Mouse (Mus musculus) mouse embryonic stem cell (cell line): ENCODE results near the gene Rnh1.

Experiments used
- in situ Hi-C, 2 experiments: fragments of 300-500 bp; cut with MboI; formaldehyde crosslinking; loops; 1 replicate in 1 of 2; 3 replicates in 1 of 2; pipeline ENCODE4 v1.14.3; 2019 to 2020; ENCODE audit warnings: low sequenced_read_pairs in 2 of 2, low pct_unique_long_range_greater_than_20kb in 1 of 2, mixed read lengths in 1 of 2; ENCODE audit not compliant: unreplicated experiment in 1 of 2

The Rnh1 gene

DNA sequence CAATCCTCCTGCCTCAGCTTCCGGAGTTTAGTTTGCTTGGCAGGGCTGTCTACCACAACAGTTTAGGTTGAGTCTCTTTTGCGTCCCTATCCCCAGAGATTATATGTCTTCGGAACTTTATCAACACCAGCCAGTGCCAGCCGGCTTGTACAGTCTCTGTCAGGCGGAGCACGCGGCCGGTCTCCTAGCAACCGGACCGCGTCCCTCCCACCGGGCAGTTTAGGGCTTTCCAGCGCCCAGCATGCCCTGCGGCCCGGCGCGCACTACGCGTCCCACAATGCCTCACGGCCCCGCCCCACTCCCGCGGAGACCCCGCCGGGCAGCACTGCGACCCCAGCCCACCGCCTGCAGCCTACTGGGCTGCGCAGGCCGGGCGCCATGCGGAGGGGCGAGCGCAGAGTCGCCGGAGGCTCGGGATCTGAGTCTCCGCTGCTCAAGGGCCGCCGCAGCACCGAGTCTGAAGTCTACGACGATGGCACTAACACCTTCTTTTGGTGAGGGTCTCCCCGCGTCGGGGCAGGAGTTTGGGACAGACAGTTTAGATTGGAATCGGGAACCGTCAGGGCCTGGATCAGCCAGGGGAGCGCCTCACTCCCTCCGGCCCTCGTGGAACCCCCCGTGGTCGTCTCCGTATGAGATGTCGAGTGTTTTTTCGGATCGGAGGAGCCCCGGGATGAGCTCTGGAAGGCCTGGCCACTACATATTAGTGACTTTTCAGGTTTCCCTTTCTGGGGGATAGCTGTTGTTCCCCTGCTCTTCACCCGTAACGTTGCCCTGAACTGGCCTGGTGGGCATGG lies 41.4 kb downstream of the Rnh1 start:
- in situ Hi-C loops, result no loop called here

DNA sequence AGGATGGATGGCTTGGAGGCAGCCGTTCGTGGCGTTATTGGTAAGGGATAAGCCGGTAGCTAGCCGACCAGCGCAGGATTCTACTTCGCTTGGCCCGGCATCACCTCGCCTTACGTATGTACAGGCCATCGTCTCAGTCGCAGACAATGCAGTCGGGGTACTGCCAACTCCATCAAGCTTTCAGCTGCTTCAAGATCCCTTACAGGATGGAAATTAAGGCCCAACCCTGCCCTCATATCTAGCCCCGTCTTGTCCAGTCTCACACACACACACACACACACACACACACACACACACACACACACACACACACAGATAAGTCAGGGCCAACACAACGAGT lies 49.2 kb downstream of the Rnh1 start:
- in situ Hi-C loops, result no loop called here

DNA sequence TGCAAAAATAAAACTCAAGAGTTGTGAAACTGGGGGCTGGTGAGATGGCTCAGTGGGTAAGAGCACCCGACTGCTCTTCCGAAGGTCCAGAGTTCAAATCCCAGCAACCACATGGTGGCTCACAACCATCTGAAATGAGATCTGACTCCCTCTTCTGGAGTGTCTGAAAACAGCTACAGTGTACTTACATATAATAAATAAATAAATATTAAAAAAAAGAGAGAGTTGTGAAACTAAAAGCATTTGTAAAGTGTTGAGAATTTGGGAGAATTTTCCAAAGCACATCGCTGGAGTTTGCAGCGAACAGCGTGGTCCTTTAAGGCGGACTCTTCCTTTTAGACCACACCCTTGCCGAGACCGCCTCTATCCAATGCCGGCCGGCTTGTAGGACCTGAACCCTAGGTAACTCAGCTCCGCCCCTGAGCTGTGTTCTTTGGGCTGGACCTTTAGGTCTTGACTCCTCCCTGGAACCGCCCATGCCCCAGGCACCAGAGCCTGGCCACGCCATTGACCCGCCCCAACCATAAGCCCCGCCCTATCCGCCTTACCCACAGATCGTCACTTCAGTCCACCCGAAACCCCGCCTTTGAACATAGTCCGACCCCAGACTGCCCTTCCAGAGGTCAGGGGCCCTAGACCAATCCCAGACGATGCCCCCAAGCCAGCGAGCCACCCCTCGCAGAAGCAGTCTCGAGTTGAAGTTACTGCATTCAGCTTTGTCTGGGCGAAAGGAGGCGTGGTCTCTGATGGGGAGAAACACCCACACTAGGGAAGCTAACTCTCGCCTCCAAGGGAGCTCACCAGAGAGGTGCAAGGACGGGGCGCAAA lies 49.8 kb downstream of the Rnh1 start:
- in situ Hi-C loops, result no loop called here

DNA sequence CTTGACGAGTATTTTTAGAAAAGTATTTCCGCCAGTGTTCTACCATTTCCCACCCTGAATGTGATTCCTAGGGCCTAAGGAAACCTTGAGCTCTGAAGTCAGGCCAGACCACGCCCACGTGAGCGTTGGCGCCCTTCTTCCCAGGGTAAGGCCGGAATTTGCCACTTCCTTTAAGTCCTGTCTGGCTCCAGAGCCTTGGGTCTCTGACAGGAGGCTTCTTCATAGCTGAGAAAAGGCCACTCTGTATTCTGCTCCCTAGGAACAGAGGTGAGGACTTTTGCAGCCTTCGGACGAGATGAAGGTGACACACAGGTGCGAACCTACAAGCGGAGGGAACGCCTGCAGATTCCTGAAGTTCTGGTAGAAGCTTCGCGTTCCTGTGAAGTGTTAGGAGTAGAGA lies 50.4 kb downstream of the Rnh1 start, which contains the start of gene Ptdss2:
Gene Ptdss2 (plus strand): TSS at position 138 of the 400 bp plus-strand sequence.
- in situ Hi-C loops, result no loop called here

DNA sequence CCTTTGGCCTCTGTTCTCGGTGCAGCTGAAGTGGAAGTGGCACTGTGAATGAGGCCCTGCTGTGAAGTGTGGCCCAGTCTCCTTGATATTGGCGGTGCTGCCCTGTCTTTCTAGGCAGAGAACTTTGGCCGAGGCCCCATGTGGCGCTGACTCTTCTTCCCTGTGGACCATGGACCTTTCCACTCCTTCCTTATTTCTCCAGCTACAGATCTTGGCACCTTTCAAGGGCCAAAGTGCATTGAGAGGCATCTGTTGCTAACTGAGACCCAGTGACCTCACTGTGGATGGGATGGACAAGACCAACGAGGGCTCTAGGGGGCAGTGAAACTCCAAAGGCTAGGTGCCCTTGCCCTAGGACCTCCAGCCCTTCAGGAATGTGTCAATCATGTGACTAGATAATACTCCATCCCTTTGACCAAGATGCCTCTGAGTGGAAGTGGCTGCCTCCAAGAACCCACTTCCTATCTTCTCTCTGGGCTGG lies 51.6 kb downstream of the Rnh1 start:
- in situ Hi-C loops, result no loop called here

DNA sequence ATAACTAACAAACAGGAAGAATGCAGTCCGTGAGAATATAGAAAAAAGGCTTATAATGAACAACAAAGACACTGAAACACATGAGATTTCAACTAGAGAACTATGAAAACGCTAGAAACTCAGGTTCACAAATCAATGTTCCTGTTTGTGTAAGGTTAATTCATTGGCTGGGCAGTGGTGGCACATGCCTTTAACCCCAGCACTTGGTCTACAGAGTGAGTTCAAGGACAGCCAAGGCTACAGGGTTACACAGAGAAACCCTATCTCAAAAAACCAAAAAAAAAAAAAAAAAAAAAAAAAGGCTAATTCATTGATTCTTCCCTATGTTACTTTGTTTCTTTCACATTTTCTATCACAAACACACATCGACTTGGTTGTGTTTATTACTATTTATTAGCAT lies 52.1 kb downstream of the Rnh1 start:
- in situ Hi-C loops, result no loop called here

DNA sequence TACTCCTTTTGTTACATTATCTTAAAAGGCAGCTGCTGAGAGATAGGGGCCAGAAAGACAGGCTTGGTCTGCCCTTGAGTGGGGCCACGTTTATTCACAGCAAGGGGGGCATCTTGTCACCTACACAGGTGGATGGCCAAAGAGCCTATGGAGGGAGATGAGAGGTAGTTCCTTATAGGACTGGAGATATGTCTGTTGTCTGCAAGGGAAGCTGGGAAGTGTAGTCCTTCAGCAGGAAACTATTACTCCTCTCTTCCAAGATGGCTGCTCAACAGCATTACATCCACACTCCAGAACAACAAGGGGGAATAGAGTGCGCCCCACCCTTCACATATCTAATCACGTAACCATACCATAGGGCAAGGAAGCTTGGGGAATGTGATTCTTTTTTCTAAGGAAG lies 53.2 kb downstream of the Rnh1 start:
- in situ Hi-C loops, result no loop called here

DNA sequence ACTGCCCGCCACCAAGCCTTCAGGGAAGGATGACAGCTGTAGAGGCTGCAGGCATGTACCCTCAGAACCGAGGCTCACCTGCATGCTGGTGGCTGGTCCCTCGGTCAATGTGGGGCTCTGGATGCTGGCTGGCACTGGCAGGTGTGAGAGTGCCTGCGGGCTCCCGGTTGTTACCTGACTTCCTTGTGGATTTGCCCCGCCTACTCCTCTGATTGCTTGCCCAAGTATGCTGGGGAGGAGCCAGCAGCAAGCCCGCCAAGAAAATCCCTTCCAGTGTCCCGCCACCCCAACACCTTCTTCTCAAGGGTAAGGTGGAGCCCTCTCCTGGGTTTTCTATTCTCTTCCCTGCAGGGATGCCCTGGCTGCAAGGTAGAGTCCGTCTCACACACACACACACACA lies 55.0 kb downstream of the Rnh1 start, which contains the start of gene Ano9:
Gene Ano9 (minus strand): TSS at position 171 of the 400 bp plus-strand sequence.
- in situ Hi-C loops, result no loop called here

DNA sequence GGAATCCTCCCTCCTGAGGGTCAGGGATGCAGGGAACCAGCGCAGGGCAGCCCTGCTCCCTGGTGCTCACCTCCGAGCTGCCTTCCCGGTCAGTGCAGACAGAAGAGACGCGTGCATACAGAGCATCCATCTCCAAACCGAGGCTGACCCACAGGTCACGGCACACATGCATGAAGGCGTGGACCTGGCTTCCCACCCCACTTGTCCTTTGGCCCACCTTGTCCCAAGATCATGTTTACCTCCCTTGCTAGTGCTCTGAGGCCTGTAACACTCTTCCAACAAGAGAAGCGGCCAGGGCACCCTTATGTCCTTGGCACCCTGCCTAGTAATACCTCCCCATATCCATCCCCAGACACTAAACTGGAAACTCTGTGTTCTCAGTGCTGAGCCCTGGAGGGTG lies 56.8 kb downstream of the Rnh1 start:
- in situ Hi-C loops, result no loop called here
